Mouse (Mus musculus): Measurements from ENCODE around the gene Dhx35.

Dhx35 gene

GRCm38 (mm10) chr2:158803575-158803974, 9.0 kb downstream of the Dhx35 start:
- DNase-seq (ENCODE audit: low read depth, low spot score), result no peak

GRCm38 (mm10) chr2:158815686-158816085, 21.1 kb downstream of the Dhx35 start:
- no peak for DNase-seq (ENCODE audit: low read depth, low spot score)

- DNase-seq (ENCODE audit: low read depth, low spot score), result no peak
These were observed 21.6 kb downstream of the Dhx35 start for GRCm38 (mm10) chr2:158816239-158816638.

- DNase-seq (ENCODE audit: low read depth, low spot score), result no peak
These were observed 23.1 kb downstream of the Dhx35 start for GRCm38 (mm10) chr2:158817708-158818107.

GRCm38 (mm10) chr2:158828124-158828523, 33.5 kb downstream of the Dhx35 start:
- DNase-seq (ENCODE audit: low read depth, low spot score), result no peak

GRCm38 (mm10) chr2:158829746-158830145, 35.1 kb downstream of the Dhx35 start:
- DNase-seq (ENCODE audit: low read depth, low spot score), result no peak

- no peak for DNase-seq (ENCODE audit: low read depth, low spot score)
These were observed 38.6 kb downstream of the Dhx35 start for GRCm38 (mm10) chr2:158833221-158833620.

GRCm38 (mm10) chr2:158833645-158834044, 39.0 kb downstream of the Dhx35 start:
- DNase-seq (ENCODE audit: low read depth, low spot score), result no peak

GRCm38 (mm10) chr2:158843287-158843686, 48.7 kb downstream of the Dhx35 start:
- no peak for DNase-seq (ENCODE audit: low read depth, low spot score)

- no peak for DNase-seq (ENCODE audit: low read depth, low spot score)
These were observed 50.4 kb downstream of the Dhx35 start for GRCm38 (mm10) chr2:158845031-158845430.

- DNase-seq (ENCODE audit: low read depth, low spot score), result no peak
These were observed 51.6 kb downstream of the Dhx35 start for GRCm38 (mm10) chr2:158846208-158846607.

GRCm38 (mm10) chr2:158847991-158848390, 53.4 kb downstream of the Dhx35 start:
- DNase-seq (ENCODE audit: low read depth, low spot score), result no peak

GRCm38 (mm10) chr2:158849416-158849815, 54.8 kb downstream of the Dhx35 start:
- no peak for DNase-seq (ENCODE audit: low read depth, low spot score)

- no peak for DNase-seq (ENCODE audit: low read depth, low spot score)
These were observed 58.0 kb downstream of the Dhx35 start for GRCm38 (mm10) chr2:158852579-158852978.

- no peak for DNase-seq (ENCODE audit: low read depth, low spot score)
These were observed 62.4 kb downstream of the Dhx35 start for GRCm38 (mm10) chr2:158856896-158857499.

- DNase-seq (ENCODE audit: low read depth, low spot score), result no peak
These were observed 63.0 kb downstream of the Dhx35 start for GRCm38 (mm10) chr2:158857579-158857978.

GRCm38 (mm10) chr2:158861115-158861514, 66.5 kb downstream of the Dhx35 start:
- no peak for DNase-seq (ENCODE audit: low read depth, low spot score)

- peak; percentile 62 for DNase-seq (ENCODE audit: low read depth, low spot score)
These were observed 68.9 kb downstream of the Dhx35 start for GRCm38 (mm10) chr2:158863341-158864125.

- no peak for DNase-seq (ENCODE audit: low read depth, low spot score)
These were observed 69.5 kb downstream of the Dhx35 start for GRCm38 (mm10) chr2:158864126-158864458.

- DNase-seq (ENCODE audit: low read depth, low spot score), result no peak
These were observed 70.8 kb downstream of the Dhx35 start for GRCm38 (mm10) chr2:158865358-158865757.

- DNase-seq (ENCODE audit: low read depth, low spot score), result no peak
These were observed 92.0 kb downstream of the Dhx35 start for GRCm38 (mm10) chr2:158886571-158886970.

- DNase-seq (ENCODE audit: low read depth, low spot score), result peak; percentile 79
These were observed 93.9 kb downstream of the Dhx35 start for GRCm38 (mm10) chr2:158888531-158888930.

- DNase-seq (ENCODE audit: low read depth, low spot score), result no peak
These were observed 94.6 kb downstream of the Dhx35 start for GRCm38 (mm10) chr2:158889201-158889600.
